Mouse (Mus musculus) midbrain, embryonic 14.5 days (tissue): Measurements from ENCODE around the gene Alox5ap. TPM values are rescaled to one million over a fixed set of nuclear protein-coding genes. Genes with fewer than 3 reads are reported as not detected.
A peak's percentile ranks its signal among the peaks of the same experiment; 100 is the strongest.

Experiments
- ATAC-seq: fragments of 200-750 bp; cut with Nextera tagmentation; 2 replicates; pipeline ENCODE4 v1.8.0; 2017; ENCODE audit warnings: moderate number of reproducible peaks, moderate library complexity; ENCODE audit not compliant: low FRiP score, low TSS enrichment
- DNase-seq: peaks from one replicate; pipeline ENCODE4 v3.0.0-alpha.2; 2015
- H3K27ac ChIP-seq: fragments of 300-500 bp; sonication (generic); replicated peaks from 2 replicates; pipeline ENCODE4 v1.5.1; 2014; ENCODE audit warnings: mild to moderate bottlenecking, low read depth, low read length, moderate library complexity
- H3K27me3 ChIP-seq: fragments of 300-500 bp; sonication (generic); 2 replicates; pipeline ENCODE4 v1.6.1; 2014; ENCODE audit warnings: low read length, control low read depth, mixed read lengths; ENCODE audit not compliant: control insufficient read depth, insufficient read depth
- H3K36me3 ChIP-seq: fragments of 300-500 bp; sonication (generic); 2 replicates; pipeline ENCODE4 v1.6.1; 2014; ENCODE audit warnings: low read length, control low read depth; ENCODE audit not compliant: control insufficient read depth, insufficient read depth
- H3K4me1 ChIP-seq: fragments of 300-500 bp; sonication (generic); 2 replicates; pipeline ENCODE4 v1.6.1; 2014; ENCODE audit warnings: mild to moderate bottlenecking, antibody characterized with exemption, low read length, control low read depth; ENCODE audit not compliant: control insufficient read depth, insufficient read depth
- H3K4me2 ChIP-seq: fragments of 300-500 bp; sonication (generic); 2 replicates; pipeline ENCODE4 v1.6.1; 2014; ENCODE audit warnings: mild to moderate bottlenecking, low read length, moderate library complexity
- H3K4me3 ChIP-seq: fragments of 300-500 bp; sonication (generic); replicated peaks from 2 replicates; pipeline ENCODE4 v1.5.1; 2014; ENCODE audit warnings: low read depth, low read length
- H3K9ac ChIP-seq: fragments of 300-500 bp; sonication (generic); replicated peaks from 2 replicates; pipeline ENCODE4 v1.6.1; 2014; ENCODE audit warnings: mild to moderate bottlenecking, low read length, moderate library complexity
- H3K9me3 ChIP-seq: fragments of 300-500 bp; sonication (generic); 2 replicates; pipeline ENCODE4 v1.6.1; 2016; ENCODE audit warnings: low read length, control low read depth, mixed read lengths; ENCODE audit not compliant: control insufficient read depth
- WGBS: fragments of 180-500 bp; shearing (Covaris S2); extraction: QIAGEN DNeasy Blood & Tissue Kit; methylation state at CpG from one replicate; pipeline ENCODE4 v1.1.7; 2014; 5-methylcytosine and 5-hydroxymethylcytosine counted together
- polyA plus RNA-seq: library from polyadenylated mRNA; unstranded; fragments of >200 nt; fragmentation: Nextera tagmentation; extraction: Ambion mirVana; gene quantifications from 2 replicates; pipeline ENCODE4 v1.2.1, GENCODE M21; 2014

Gene Alox5ap
- 10.9 and 12.2 TPM in 2 replicates for polyA plus RNA-seq

DNA sequence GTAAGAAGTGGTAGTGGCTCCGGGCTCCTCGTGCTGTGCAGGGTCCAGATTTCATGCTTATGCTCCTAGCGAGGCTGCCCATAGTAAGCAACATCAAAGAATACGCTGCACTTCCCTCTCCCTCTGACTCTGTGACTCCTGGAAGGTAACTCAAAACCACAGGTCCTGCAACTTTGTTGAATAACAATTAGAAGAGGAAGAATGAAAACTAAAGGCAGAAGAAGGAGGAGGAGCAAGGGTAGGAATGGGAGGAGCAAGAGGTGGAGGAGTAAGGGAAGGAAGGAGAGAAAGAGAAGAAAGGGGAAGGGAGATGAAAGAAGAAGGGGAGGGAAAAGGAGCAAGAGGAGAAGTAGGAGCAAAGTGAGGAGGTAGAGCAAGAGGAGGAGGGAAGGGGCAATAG, at the start of gene Alox5ap:
Gene Alox5ap (plus strand): TSS at position 363 of the 400 bp plus-strand sequence.
- WGBS, result 55% methylated on average over 4 of the region's 4 CpGs
- H3K4me2 ChIP-seq, result no peak within 1 kb of the TSS
- H3K27me3 ChIP-seq, result no peaks in the 10 kb centered on the region
- H3K9me3 ChIP-seq, result no peaks in the 10 kb centered on the region
- no peak within 1 kb of the TSS for H3K27ac ChIP-seq
- no peaks in the 10 kb centered on the region for H3K36me3 ChIP-seq
- DNase-seq (no peak), ATAC-seq (no peak)
- no peak within 1 kb of the TSS for H3K4me3 ChIP-seq
- no peak within 1 kb of the TSS for H3K9ac ChIP-seq
- H3K4me1 ChIP-seq, result peaks cover under 1% of the 10 kb centered on the region; the same call in 1 of the 2 replicates

DNA sequence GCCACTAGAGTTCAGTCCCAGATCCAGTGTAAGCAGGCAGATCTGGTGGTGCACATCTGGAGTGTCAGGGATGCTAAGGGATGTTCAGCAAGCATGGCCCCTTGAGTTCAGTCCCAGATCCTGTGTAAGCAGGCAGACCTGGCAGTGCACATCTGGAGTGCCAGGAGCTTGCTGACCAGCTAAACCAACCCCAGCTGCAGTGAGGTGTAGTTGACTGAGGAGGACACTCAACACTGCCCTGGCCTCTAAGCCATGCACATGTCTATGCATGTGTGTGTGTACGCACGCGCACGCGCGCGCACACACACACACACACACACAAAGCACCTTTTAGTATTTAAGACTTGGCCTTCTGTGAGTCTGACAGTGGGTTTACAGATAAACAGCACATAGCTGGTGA, 49.0 kb upstream of the Alox5ap start:
- peaks cover 6% of the 10 kb centered on the region; the same call in 1 of the 2 replicates for H3K9me3 ChIP-seq
- H3K27ac ChIP-seq, result no peak overlapping the region
- H3K4me2 ChIP-seq, result no peak overlapping the region
- no peak overlapping the region for H3K9ac ChIP-seq
- no peak for DNase-seq
- H3K4me3 ChIP-seq, result no peak overlapping the region
- no peaks in the 10 kb centered on the region for H3K4me1 ChIP-seq
- no peak for ATAC-seq
- no peaks in the 10 kb centered on the region for H3K27me3 ChIP-seq
- WGBS, result 99% methylated on average over 7 of the region's 7 CpGs
- peaks cover 60% of the 10 kb centered on the region for H3K36me3 ChIP-seq

DNA sequence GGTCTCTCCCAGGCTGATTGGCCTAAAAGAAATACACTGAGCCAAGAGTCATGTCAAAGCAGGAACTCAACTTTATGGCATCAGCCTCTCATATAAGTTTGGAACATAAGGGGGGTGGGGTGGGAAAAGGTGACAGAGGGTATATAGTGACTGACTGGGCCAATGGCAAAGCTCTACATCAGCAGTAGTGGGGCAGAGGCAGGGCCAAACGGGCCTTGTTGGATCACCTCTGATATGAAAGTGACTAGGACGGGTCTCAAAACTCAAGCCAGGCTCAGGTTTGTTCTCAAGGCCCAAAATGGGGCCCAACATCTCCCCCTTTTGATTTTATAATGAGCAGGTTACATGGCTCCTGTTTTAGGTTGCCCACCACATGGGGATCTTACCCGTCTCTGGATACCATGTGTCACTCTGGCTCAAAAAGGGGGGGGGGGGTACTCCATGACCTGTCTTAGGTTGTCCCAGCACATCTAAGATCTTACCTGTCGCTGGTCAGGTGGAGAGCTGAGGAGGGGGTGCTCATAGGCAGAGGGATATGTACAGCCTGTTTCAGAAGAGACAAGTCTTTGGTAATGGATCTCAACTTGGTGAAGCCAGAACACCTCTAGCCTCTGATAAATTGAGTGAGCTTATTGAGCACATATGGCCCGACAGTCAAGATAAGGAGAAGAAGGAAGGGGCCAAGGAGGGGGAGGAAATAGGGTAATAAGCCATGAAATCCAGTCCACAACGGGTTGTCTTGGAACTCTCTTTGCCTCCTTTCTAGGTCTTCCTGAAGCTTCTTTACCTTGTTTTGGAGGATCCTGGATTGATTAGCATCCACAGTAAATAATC, 46.8 kb upstream of the Alox5ap start:
- 94% methylated on average over 6 of the region's 6 CpGs for WGBS
- no peaks in the 10 kb centered on the region for H3K27me3 ChIP-seq

DNA sequence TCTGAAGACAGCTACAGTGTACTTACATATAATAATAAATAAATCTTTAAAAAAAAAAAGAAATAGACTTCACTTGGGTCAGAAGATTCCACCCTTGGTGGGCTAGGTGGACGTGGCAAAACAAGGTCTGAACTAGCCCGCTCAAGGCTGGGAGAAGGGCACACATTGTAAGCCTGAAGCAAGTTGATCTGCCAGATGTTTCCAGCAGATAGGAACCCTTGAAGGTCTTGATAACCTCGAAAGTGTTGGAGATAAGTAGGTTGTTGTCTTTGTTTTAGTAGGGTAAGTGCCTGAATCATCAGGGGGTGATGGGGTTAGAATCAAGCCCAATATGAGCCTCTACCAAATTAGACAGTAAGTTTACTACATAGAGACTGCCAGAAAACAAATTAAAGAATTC, 45.1 kb upstream of the Alox5ap start:
- no peak for DNase-seq
- H3K27me3 ChIP-seq, result no peaks in the 10 kb centered on the region
- no peak overlapping the region for H3K27ac ChIP-seq
- no peak for ATAC-seq
- peaks cover 6% of the 10 kb centered on the region; the same call in 1 of the 2 replicates for H3K9me3 ChIP-seq
- WGBS, result 90% methylated on average over 3 of the region's 3 CpGs
- H3K4me1 ChIP-seq, result peaks cover 7% of the 10 kb centered on the region
- H3K9ac ChIP-seq, result no peak overlapping the region
- peaks cover 30% of the 10 kb centered on the region for H3K36me3 ChIP-seq
- H3K4me3 ChIP-seq, result no peak overlapping the region
- H3K4me2 ChIP-seq, result no peak overlapping the region

More for the DNA sequence above, 46.8 kb upstream of the Alox5ap start:
- H3K4me2 ChIP-seq, result no peak overlapping the region
- H3K9ac ChIP-seq, result no peak overlapping the region
- H3K4me3 ChIP-seq, result no peak overlapping the region
- peaks cover 6% of the 10 kb centered on the region; the same call in 1 of the 2 replicates for H3K9me3 ChIP-seq
- no peak overlapping the region for H3K27ac ChIP-seq
- no peaks in the 10 kb centered on the region for H3K4me1 ChIP-seq
- no peak for ATAC-seq
- DNase-seq, result no peak
- H3K36me3 ChIP-seq, result peaks cover 47% of the 10 kb centered on the region

DNA sequence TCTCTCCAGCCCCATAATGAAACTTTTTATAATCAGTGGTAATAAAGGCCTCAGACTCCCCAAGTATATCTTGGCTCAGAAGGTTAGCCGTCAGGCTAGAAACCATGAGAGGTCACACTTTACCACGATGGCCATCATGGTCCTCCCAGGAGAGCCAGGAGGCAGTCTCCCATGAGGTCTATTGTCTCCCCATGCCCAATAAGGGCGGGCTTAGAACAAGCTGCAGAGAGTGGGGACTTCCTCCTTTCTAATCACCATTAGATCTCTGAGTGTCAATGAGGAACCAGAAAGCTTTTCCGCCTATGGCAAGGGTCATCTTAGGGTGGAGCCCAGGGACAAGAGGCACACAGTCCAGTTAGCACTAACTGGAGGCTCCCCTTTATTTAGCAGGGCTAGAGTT, 43.2 kb upstream of the Alox5ap start:
- peaks cover 11% of the 10 kb centered on the region for H3K36me3 ChIP-seq
- H3K27me3 ChIP-seq, result no peaks in the 10 kb centered on the region
- no peak overlapping the region for H3K4me3 ChIP-seq
- 91% methylated on average over 4 of the region's 4 CpGs for WGBS
- DNase-seq (no peak), ATAC-seq (no peak)
- H3K4me1 ChIP-seq, result peaks cover 11% of the 10 kb centered on the region
- H3K27ac ChIP-seq, result no peak overlapping the region
- no peak overlapping the region for H3K9ac ChIP-seq
- peaks cover 6% of the 10 kb centered on the region; the same call in 1 of the 2 replicates for H3K9me3 ChIP-seq
- H3K4me2 ChIP-seq, result no peak overlapping the region

DNA sequence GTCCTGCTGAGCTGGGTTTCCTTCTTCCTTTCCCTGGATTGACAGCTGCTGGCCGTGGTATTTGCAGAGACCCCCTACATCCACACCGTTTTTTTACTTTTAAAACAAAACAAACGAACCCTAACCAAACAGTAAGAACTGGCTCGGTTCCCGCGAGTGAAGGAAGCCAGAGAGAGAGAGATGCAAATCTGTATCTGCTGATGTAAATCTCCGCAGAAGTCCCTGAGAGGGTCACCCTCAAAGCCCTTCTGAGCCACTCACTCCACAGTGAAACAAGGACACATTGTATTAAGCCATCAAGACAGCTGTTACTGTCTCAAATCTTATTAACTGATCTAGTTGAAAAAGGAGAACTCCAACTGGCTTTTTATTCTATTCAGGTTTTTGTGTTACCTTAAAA, 39.9 kb upstream of the Alox5ap start:
- H3K36me3 ChIP-seq, result no peaks in the 10 kb centered on the region
- WGBS, result 8% methylated on average over 7 of the region's 7 CpGs
- no peaks in the 10 kb centered on the region for H3K27me3 ChIP-seq
- H3K4me1 ChIP-seq, result peaks cover 11% of the 10 kb centered on the region
- ATAC-seq, result no peak
- H3K27ac ChIP-seq, result no peak overlapping the region; the same call in 1 of the 2 replicates
- no peaks in the 10 kb centered on the region for H3K9me3 ChIP-seq
- no peak overlapping the region for H3K9ac ChIP-seq
- H3K4me2 ChIP-seq, result peak overlapping the region; percentile 20; the same call in 1 of the 2 replicates
- peak; percentile 64 for DNase-seq
- H3K4me3 ChIP-seq, result no peak overlapping the region

DNA sequence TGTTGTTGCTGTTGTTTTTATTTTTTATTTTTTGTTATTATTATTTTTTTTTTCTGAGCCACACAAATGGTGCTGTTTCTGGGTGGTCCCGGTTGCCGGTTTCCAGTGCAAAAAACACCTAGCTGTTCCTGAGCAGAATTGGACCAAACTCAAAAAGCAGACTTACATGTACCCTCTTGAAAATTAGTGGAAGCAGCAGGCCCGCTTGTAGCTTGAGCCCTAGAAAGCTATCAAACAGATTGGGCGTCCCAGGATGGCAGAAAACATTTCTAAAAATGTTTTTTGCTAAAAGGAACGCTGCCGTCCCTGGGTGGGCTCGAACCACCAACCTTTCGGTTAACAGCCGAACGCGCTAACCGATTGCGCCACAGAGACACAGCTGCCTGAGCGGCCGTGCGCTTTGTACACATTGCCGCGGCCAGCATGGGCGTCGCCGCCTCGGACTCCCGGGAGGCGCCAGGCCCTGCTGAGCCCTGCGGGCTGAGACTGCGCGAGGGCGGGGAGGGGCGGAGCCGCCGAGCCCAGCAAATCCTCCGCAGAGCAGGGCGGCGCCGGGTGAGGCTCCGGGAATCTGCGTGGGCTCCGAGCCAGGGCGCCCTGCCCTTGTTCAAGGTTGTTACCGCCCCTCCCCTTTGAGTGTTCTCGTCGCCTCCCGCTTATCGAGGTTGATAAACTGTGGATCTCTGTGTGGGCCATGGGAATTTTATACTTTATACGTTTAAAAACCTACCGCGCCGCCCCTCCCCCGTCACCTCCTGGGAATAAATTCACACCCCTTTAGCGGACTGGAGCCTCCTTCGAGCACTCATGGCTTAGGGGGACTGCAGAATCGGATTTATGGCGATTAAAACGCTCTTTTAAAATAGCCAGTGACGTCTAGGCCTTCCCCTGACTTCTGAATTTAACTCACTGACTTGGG, 35.6 kb upstream of the Alox5ap start:
- Histone ChIP-seq H3K27me3 (no peaks in the 10 kb centered on the region), H3K36me3 (no peaks in the 10 kb centered on the region), H3K9me3 (no peaks in the 10 kb centered on the region), H3K4me3 (peak overlapping the region; percentile 45), H3K4me2 (peak overlapping the region; percentile 54), H3K9ac (peak overlapping the region; percentile 54), H3K4me1 (peaks cover 9% of the 10 kb centered on the region), H3K27ac (peak overlapping the region; percentile 88)
- WGBS, result 2% methylated on average over 55 of the region's 55 CpGs
- ATAC-seq, result peak; percentile 97
- DNase-seq, result peak; percentile 96

DNA sequence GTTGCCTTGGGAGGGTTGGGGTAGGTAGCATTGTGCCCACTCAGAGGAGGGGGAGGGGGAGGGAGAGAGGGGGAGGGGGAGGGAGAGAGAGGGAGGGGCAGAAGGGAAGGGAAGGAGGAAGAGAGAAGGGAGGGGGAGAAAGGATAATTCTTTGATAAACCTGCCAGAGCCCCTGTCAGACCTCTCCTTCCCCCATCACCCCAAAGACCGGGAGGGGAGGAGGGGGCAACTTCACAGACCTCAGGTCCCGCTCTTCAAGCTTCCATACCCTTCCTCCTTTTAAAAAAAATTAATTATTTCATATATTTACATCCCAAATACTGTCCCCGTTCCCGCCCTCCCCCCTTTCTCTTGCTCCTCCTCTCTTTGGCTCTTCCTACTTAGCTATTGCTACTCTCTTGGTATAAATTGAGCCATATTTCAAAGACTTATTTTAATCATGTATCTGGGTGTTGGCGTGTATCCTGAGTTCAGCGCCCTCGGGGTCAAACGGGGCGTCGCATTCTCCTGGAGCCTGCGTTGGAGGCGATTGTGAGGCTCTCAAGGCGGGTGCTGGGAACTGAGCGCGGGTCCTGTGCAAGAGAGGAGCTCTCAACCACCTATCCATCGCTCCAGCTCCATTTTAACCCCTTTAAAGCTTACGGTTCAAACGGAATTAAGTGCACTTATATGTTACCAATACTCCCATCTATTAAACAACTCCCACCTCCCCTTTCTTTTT, 34.8 kb upstream of the Alox5ap start:
- WGBS, result 76% methylated on average over 18 of the region's 18 CpGs
- Histone ChIP-seq H3K4me3 (peak overlapping the region; percentile 45), H3K4me1 (0 out of 2 replicates have a peak, but pooled peaks cover under 1% of the 10 kb centered on the region), H3K27ac (peak overlapping the region; percentile 88), H3K9me3 (no peaks in the 10 kb centered on the region), H3K36me3 (no peaks in the 10 kb centered on the region), H3K4me2 (peak overlapping the region; percentile 54), H3K27me3 (no peaks in the 10 kb centered on the region), H3K9ac (peak overlapping the region; percentile 54)
- peak; percentile 28 for ATAC-seq
- no peak for DNase-seq
